Mouse (Mus musculus) brain, embryonic 14.5 days (tissue): ENCODE data around the gene Ap5s1.

Experiments
- CTCF ChIP-seq: fragments of 200-500 bp; IDR thresholded peaks from 2 replicates; pipeline ENCODE4 v1.5.1; 2012; ENCODE audit warnings: inconsistent platforms, mild to moderate bottlenecking, moderate library complexity, borderline replicate concordance; ENCODE audit not compliant: insufficient read depth, insufficient read length; ENCODE audit errors: extremely low read depth
- POLR2A ChIP-seq: fragments of 200-500 bp; IDR thresholded peaks from 2 replicates; pipeline ENCODE4 v1.6.1; 2012; ENCODE audit warnings: mild to moderate bottlenecking, inconsistent platforms, borderline replicate concordance; ENCODE audit not compliant: poor library complexity, insufficient read depth, insufficient read length, severe bottlenecking; ENCODE audit errors: extremely low read depth

GRCm38 (mm10) chr2:131260544-131261307, 53.8 kb downstream of the Ap5s1 start:
- no peak for TF ChIP-seq CTCF
- TF ChIP-seq POLR2A = no peak
